Mouse (Mus musculus): ENCODE measurements around the gene Cnih2.

Gene Cnih2

GRCm38 (mm10) chr19:5068570-5069234 is 29.6 kb downstream of the Cnih2 start:
- DNase-seq (ENCODE audit: low spot score in 2 of 2): no peak

DNA sequence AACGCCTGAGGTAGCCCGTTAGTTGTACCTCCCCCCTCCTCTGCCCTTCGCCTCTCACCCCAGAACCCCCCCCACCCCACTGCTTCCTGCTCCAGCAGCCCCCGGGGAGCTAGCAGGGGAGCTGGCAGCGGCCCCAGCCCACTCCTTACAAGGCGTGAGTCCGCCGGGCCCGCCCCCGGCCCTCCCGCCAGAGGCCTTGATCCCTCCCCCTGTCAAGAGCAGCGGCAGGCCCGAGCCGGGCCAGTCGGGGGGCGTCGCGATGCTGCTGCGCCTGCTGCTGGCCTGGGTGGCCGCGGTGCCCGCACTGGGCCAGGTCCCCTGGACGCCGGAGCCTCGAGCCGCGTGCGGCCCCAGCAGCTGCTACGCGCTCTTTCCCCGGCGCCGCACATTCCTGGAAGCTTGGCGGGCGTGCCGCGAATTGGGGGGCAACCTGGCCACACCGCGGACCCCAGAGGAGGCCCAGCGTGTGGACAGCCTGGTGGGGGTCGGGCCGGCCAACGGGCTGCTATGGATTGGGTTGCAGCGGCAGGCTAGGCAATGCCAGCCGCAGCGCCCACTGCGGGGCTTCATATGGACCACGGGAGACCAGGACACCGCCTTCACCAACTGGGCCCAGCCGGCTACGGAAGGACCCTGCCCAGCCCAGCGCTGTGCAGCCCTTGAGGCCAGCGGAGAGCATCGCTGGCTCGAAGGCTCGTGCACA is 30.3 kb downstream of the Cnih2 start, which contains the start of gene Cd248:
Gene Cd248 (plus strand): TSS at position 212 of the 703 bp plus-strand sequence.
- no peak for DNase-seq (ENCODE audit: low spot score in 2 of 2)

DNA sequence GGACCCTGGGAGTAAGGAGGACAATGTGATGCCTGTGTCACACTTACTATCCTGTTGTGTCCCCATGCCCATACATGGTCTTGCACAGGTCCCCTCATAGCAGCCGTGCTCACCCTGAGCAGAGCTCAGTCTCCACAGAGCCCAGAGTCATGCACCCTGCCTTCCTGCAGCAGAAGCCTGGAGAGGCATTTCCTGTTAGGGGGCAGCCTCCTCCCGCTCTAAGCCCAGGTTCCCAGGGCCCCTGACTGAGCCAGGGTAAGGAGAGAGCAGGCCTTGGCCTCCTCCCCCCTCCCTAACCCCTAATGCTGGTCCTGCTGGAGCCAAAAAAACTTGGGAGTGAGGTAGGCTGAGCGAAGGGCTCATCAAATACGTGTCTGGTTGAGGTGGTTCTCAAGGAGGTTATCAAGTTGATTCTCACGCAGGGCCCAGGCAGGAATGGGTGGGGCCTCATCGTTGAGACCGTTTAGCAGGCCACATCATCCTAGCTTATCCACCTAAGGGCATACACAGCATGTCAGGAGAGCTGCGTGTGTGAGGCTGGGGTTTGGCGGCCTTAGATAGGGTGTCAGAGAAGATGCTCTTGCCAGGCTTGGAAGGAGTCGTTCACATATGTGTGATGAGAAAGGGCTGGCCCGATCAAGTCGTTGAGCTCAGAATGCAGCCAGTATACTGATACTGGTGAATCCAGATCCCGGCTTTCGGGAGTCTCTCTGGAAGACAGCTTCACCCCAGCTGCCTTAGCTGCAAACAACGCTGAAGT is 31.1 kb downstream of the Cnih2 start:
- no peak for DNase-seq (ENCODE audit: low spot score in 2 of 2)

- DNase-seq (ENCODE audit: low spot score in 2 of 2): no peak
Measured at GRCm38 (mm10) chr19:5065104-5065503, 33.2 kb downstream of the Cnih2 start.

- no peak for DNase-seq (ENCODE audit: low spot score in 2 of 2)
Measured at GRCm38 (mm10) chr19:5062446-5062845, 35.9 kb downstream of the Cnih2 start.

DNA sequence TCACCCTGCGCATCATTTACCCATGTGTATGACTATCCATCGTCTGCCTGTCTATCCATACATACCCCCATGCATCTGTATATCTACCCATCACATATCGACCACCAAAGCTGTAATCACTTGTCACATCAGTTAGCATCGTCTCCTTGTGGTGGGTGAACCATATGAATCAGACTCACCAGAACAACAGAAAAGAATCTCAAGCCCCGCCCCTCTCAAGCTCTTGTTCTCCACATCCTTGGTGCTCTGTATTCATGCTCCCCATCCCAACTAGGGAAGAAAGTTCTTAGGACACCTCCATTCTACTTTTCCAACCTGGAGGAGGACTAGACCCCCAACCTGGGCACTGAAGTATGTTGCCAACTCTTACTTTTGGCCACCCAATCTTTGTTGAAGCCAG is 36.3 kb downstream of the Cnih2 start:
- DNase-seq (ENCODE audit: low spot score in 2 of 2): no peak

GRCm38 (mm10) chr19:5060365-5061330 is 37.7 kb downstream of the Cnih2 start:
- DNase-seq (ENCODE audit: low spot score in 2 of 2): no peak

DNA sequence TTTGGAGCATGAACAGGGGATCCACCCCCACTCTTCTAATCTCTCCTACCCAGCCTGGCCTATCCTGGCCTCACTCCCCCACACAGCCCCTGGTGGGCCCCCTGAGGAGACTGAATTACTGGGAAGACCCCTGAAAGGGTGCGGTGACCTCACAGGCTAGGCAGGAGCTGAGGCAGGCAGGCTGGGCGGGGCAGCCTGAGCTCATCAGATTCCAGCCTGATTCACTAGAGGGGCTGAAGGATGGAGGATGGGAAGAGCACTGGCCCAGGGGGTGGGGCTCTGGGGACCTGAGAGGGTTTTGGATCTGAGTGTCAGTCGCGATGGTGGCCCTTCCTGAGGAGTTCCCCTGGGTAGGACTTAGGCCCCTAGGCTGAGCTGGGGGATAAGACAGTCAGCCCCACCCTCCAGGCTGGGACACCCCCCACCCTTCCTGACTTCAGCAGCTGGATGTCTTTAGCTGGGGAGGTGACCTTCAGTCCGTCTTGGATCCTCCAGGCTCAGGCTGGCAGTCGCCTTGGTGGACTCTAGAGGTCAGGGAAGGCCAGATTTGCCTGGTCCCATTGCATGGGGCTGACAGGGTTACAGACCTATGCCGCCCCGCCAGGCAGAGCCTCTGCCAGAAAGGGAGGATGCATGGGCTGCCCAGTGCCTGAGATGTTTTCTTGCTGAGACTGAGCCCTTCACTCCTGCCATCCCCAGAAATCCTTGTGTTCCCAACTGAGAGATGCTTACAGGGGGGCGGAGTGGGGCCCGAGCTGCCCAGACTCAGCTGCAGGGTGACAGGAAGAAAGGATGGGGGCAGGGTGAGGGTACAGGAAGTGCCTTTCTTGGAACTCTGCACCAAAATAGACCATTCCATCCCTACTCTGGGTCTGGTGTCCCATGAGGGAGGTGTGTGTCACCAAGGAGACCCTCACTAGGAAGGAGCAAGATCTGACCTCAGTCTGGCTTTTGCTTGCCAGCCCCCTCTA is 39.2 kb downstream of the Cnih2 start:
- DNase-seq (ENCODE audit: low spot score in 2 of 2): no peak

DNA sequence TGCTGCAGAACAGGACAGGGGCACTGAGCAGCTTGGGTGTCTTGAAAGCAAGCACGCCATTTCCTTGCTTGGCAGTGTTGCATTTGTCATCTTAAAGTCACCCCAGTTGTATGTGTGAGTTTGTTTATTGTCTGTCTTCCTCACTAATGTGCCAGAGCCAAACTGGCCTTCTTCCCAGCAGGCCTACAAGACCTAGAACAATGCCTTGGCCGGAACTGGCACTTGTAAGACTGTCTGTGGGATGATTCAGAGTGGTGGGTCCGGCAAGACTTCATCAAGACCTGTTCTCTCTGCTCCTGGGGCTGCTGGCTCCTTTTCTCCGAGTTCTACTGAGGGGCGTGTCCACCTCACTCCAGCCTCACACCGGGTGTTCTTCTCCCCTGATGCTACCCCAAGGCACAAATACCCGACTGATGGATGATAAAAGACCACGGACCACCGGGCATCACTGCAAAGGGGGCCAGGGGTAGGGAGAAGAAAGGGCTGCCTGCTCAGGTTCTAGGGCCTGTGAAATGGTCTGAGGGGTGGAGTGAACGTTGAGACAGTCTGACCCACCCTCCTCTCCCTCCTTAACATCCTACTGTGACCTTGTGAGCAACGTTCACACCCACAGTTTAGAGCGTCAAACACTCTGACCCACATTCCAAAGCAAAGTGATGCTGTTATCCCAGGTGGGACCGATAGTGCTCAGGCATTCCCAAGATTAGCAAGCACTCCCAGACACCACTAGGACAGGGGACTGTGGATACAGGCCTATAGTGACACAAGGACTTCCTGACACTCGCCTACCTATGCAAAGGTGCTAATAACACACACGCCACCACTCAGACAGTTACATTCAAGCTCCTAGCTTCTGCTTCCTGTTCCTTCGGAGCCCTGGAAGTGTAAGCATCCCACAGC is 40.2 kb downstream of the Cnih2 start:
- DNase-seq (ENCODE audit: low spot score in 2 of 2): no peak

GRCm38 (mm10) chr19:5056251-5056650 is 42.1 kb downstream of the Cnih2 start:
- no peak for DNase-seq (ENCODE audit: low spot score in 2 of 2)

GRCm38 (mm10) chr19:5053909-5054308 is 44.4 kb downstream of the Cnih2 start:
- DNase-seq (ENCODE audit: low spot score in 2 of 2): no peak

- DNase-seq (ENCODE audit: low spot score in 2 of 2): no peak
Measured at GRCm38 (mm10) chr19:5052853-5053252, 45.5 kb downstream of the Cnih2 start.

DNA sequence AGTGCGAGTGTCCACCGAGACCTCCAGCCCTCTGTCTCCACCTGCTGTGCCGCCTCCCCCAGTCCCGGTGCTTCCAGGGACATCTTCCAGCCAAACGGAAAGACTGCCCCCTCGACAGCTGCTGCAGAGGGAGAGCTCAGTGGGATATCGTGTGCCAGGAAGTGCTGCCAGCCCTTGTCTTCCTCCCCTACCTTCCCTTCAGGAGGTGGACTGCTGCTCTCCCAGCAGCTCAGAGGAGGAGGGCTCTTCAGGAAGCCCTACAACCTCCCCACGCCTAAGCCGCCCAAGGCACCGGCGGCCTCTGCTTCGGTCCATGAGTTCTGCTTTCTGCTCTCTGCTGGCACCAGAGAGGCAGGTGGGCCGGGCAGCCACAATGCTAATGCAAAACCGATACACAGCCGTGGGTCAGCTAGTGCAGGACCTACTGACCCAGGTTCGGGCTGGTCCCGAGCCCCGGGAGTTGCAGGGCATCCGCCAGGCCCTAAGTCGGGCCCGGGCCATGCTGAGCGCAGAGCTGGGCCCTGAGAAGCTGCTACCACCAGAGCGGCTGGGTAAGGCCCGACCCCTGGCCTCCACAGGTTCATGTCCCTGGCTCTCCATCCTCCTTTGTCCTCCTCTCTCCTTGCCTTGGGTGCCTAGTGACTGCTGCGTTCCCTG is 46.0 kb downstream of the Cnih2 start:
- DNase-seq (ENCODE audit: low spot score in 2 of 2): no peak

- peak in 1 of 2 experiments; percentile 6 for DNase-seq (ENCODE audit: low spot score in 2 of 2)
Measured at GRCm38 (mm10) chr19:5051515-5051914, 46.8 kb downstream of the Cnih2 start.

DNA sequence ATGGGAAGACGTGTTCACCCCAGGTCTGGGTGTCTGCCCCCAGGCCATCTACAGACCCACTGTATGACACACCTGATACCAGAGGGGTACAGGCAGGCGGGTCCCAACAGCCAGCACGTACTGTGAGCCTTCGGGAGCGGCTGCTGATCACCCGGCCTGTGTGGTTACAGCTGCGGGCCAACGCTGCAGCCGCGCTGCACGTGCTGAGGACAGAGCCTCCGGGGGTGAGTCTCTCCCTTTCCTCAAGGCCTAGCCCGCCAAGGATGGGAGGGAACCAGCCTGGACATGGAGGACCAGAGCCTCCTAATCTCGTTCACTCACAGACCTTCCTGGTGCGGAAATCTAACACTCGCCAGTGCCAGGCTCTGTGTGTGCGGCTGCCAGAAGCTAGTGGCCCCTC is 47.3 kb downstream of the Cnih2 start:
- peak in 1 of 2 experiments; percentile 23 for DNase-seq (ENCODE audit: low spot score in 2 of 2)

GRCm38 (mm10) chr19:5050047-5050905 is 48.0 kb downstream of the Cnih2 start, which contains the start of gene Rin1:
Gene Rin1, plus strand, starts transcription at chr19:5050481.
- peak; percentile 54 to 78 for DNase-seq (ENCODE audit: low spot score in 2 of 2)

GRCm38 (mm10) chr19:5049325-5049724 is 49.0 kb downstream of the Cnih2 start:
- DNase-seq (ENCODE audit: low spot score in 2 of 2): no peak

All from frontal cortex, postnatal 10 days (tissue).